Mouse (Mus musculus): Measurements from ENCODE around the gene Nhej1. TPM values are rescaled to one million over a fixed set of nuclear protein-coding genes. Genes with fewer than 3 reads are reported as not detected.
A peak's percentile ranks its signal among the peaks of the same experiment; 100 is the strongest.

Nhej1 gene
- total RNA-seq (2015) = 6.5 and 11.0 TPM in 2 replicates
- total RNA-seq (2017) = 8.2 and 9.9 TPM in 2 replicates

- peak; percentile 91 for ATAC-seq (ENCODE audit: poor library complexity, severe bottlenecking)
These were observed at the start of gene Nhej1 for GRCm38 (mm10) chr1:75124346-75125321. TSS of gene Nhej1 (minus strand) at chr1:75125200.

GRCm38 (mm10) chr1:75168472-75169464 is 43.8 kb upstream of the Nhej1 start, which contains the start of gene Zfand2b:
TSS of gene Zfand2b (plus strand) at chr1:75168646.
- peak; percentile 92 for ATAC-seq (ENCODE audit: poor library complexity, severe bottlenecking)

- no peak for ATAC-seq (ENCODE audit: poor library complexity, severe bottlenecking)
These were observed 43.1 kb upstream of the Nhej1 start for GRCm38 (mm10) chr1:75168093-75168471.

- ATAC-seq (ENCODE audit: poor library complexity, severe bottlenecking) = no peak
These were observed 35.2 kb upstream of the Nhej1 start for GRCm38 (mm10) chr1:75160256-75160617.

- ATAC-seq (ENCODE audit: poor library complexity, severe bottlenecking) = no peak
These were observed 34.7 kb upstream of the Nhej1 start for GRCm38 (mm10) chr1:75159540-75160255.

GRCm38 (mm10) chr1:75158990-75159389 is 34.0 kb upstream of the Nhej1 start:
- ATAC-seq (ENCODE audit: poor library complexity, severe bottlenecking) = no peak

GRCm38 (mm10) chr1:75155837-75156236 is 30.8 kb upstream of the Nhej1 start:
- ATAC-seq (ENCODE audit: poor library complexity, severe bottlenecking) = no peak

- ATAC-seq (ENCODE audit: poor library complexity, severe bottlenecking) = no peak
These were observed 23.7 kb upstream of the Nhej1 start for GRCm38 (mm10) chr1:75148727-75149126.

- ATAC-seq (ENCODE audit: poor library complexity, severe bottlenecking) = no peak
These were observed 22.6 kb upstream of the Nhej1 start for GRCm38 (mm10) chr1:75147411-75148135.

GRCm38 (mm10) chr1:75145589-75145988 is 20.6 kb upstream of the Nhej1 start:
- ATAC-seq (ENCODE audit: poor library complexity, severe bottlenecking) = no peak

- ATAC-seq (ENCODE audit: poor library complexity, severe bottlenecking) = peak; percentile 58
These were observed 17.6 kb upstream of the Nhej1 start, which contains the start of the genes Cnppd1 and Retreg2 for GRCm38 (mm10) chr1:75142301-75143261. TSS of gene Cnppd1 (minus strand) at chr1:75142711. TSS of gene Retreg2 (plus strand) at chr1:75142778.

- ATAC-seq (ENCODE audit: poor library complexity, severe bottlenecking) = peak; percentile 71
These were observed 16.6 kb upstream of the Nhej1 start for GRCm38 (mm10) chr1:75141486-75142190.

GRCm38 (mm10) chr1:75140601-75141190 is 15.7 kb upstream of the Nhej1 start:
- no peak for ATAC-seq (ENCODE audit: poor library complexity, severe bottlenecking)

- ATAC-seq (ENCODE audit: poor library complexity, severe bottlenecking) = no peak
These were observed 13.4 kb upstream of the Nhej1 start for GRCm38 (mm10) chr1:75138448-75138847.

- ATAC-seq (ENCODE audit: poor library complexity, severe bottlenecking) = no peak
These were observed 11.7 kb upstream of the Nhej1 start for GRCm38 (mm10) chr1:75136730-75137129.

GRCm38 (mm10) chr1:75136293-75136692 is 11.3 kb upstream of the Nhej1 start:
- no peak for ATAC-seq (ENCODE audit: poor library complexity, severe bottlenecking)

GRCm38 (mm10) chr1:75133421-75134207 is 8.6 kb upstream of the Nhej1 start, which contains the start of gene Slc23a3:
TSS of gene Slc23a3 (minus strand) at chr1:75133890.
- ATAC-seq (ENCODE audit: poor library complexity, severe bottlenecking) = no peak

Data from megakaryocyte, adult 5-6 weeks (primary cell).